Mouse (Mus musculus) ovary, adult 2 months (tissue): ENCODE results near the gene Sbf1. TPM values are rescaled to one million over a fixed set of nuclear protein-coding genes. Genes with fewer than 3 reads are reported as not detected.

Source experiments
- polyA plus RNA-seq: library from polyadenylated mRNA; depleted of rRNA; stranded (reverse); fragments of >200 nt; gene quantifications from 2 replicates; pipeline ENCODE4 v1.2.3, GENCODE M21; 2012; rRNA removed

The Sbf1 gene
- 256 and 291 TPM in 2 replicates for polyA plus RNA-seq

DNA sequence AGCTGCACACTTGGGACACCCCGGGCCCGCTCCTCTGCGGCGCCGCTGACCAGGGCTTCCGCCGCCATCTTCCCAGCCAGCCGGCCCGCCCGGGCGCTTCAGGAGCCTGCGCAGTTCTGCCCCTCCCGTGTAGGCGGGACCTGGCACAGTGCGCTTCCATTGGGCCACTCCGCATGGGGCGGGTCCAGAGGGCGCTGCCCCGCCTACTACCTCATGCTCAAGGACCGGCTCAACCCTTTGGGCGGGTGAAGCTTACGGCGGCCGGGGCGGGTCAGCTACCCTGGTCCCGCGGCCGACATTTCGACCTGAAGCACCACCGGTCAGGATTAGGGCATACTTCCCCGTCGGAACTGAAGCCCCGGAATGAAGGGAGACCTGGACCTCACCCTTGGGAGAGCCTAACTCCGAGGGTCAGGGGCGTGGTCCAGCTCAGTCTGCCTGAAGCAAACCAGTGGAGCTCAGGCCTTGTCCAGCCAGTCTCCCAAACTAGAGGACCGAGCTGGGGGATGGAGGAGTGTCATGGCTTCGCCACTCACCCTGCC lies at the start of gene Sbf1:
Sbf1 (minus strand) TSS at position 122 of the 542 bp plus-strand sequence.

DNA sequence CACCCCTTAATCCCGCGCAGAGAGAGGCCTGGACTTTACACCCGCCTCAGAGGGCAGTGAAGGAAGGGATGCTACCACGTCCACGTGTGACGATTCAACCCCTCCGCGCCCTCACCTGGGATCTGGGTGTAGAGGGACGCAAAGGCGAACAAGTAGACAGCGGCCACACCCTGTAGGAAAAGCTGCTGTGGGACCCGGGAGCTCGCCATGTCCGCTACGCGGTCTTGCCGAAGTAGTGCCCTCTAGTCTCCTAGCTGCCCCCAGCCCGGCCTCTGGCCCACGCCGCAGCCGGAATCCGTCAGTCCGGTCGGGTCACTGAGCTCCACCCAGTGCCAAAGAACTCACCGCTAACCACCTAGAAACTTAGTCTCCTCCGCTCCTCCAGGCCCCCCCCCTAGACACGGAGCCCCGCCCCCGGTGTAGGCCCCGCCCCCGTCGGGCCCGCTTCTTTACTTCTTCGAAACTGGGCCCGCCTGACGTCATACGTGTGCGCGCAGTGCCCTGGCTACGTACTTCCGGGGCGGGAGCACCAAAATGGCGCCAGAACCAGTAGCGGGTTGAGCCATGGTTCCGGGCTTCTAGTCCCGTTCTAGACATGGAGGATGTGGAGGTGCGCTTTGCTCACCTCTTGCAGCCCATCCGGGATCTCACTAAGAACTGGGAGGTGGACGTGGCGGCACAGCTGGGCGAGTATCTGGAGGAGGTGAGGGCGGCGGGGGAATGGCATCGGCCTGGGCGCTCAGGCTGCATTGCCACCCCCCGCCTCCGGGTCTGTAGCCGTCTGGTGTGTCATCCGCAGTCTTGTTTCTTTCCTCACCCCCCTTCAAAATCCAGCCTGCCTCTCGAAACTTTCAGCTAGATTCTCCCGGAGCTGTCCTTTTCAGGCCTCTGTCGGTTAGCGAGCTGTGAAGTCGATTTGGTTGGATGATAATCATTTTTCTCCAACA lies 40.4 kb upstream of the Sbf1 start, which contains the start of the genes Lmf2 and Ncaph2:
Lmf2 (minus strand) TSS at position 419 of the 947 bp plus-strand sequence.
Ncaph2 (plus strand) TSS at position 479 of the 947 bp plus-strand sequence.

DNA sequence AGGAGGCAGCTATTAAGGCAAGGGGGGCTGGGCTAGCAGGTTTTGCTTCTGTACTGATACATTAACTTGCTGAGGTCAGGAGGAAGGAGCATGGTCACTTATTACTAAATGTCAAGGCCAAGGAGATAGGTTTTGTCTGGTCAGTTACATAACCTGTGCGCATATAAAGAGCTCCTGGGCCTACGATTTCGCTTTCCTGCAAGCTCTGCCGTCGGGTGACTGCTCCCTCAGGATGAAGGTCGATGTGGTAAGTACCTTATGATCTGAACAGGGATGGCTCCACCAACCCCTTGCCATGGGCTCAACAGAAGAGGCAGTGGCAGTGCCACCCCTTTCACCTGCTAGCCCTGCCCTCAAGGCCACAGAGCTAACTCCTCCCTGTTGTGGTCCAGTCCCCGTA lies 19.2 kb upstream of the Sbf1 start, which contains the start of gene Miox:
Miox (plus strand) TSS at position 128 of the 400 bp plus-strand sequence.

DNA sequence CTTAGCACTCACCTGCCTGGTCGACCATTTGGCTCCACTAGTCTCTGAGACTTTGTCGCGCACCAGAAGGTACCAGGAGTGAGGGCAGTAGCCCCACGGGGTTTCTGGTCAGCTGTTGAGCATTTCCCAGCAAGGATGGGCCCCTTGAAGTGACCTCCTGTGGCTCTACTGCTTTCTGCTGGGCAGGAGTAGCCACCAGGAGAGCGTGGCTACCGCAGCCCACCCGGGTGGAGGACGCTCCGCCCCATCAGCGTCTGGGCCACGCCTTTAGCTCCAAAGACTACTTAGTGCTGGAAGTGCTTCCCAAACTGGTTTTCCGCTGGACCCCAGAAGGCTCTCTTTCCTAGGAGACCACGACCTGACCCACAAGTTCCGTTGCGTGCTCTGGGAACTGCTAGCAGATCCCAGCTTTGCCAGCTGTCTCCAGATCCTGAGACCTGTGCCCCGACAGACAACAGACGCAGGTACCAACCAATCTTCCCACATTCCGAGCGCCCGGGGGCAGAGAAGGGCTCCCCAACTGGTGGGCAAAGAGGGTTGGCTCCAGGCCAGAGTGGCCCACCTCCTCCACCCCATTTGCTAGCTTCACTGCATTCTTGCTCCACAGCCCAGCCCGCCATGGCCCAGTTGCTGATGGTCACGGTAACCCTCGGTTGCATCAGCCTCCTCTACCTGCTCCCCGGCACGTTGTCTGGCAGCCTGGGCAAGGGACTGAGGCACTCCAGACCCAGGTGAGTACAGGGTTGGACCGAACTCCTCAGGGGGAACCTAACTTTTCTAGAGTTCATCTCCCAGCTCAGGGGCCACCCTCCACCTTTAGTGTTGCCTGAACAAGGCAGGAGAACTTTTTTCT lies 7.8 kb upstream of the Sbf1 start, which contains the start of gene Adm2:
Adm2 (plus strand) TSS at position 51 of the 853 bp plus-strand sequence.

Other genes with a start within 250 kb of the Sbf1 start
- 58.9 and 62.0 TPM in 2 replicates for gene Trabd, start 240.2 kb downstream of the Sbf1 start, polyA plus RNA-seq
- 73.6 and 94.2 TPM in 2 replicates for gene Selenoo, start 226.2 kb downstream of the Sbf1 start, polyA plus RNA-seq
- 37.1 and 42.9 TPM in 2 replicates for gene Tubgcp6, start 192.2 kb downstream of the Sbf1 start, polyA plus RNA-seq
- 42.8 and 50.8 TPM in 2 replicates for gene Hdac10, start 186.6 kb downstream of the Sbf1 start, polyA plus RNA-seq
- 6.4 and 7.5 TPM in 2 replicates for gene Mapk12, start 174.6 kb downstream of the Sbf1 start, polyA plus RNA-seq
- 7.5 and 9.2 TPM in 2 replicates for gene Mapk11, start 165.7 kb downstream of the Sbf1 start, polyA plus RNA-seq
- gene Plxnb2, start 134.5 kb downstream of the Sbf1 start, polyA plus RNA-seq: 252 and 286 TPM in 2 replicates
- 28.0 and 31.9 TPM in 2 replicates for gene Dennd6b, start 118.8 kb downstream of the Sbf1 start, polyA plus RNA-seq
- 197 and 489 TPM in 2 replicates for gene Ppp6r2, start 103.8 kb downstream of the Sbf1 start, polyA plus RNA-seq
- gene Adm2, start 7.4 kb upstream of the Sbf1 start, polyA plus RNA-seq: 10.3 and 12.0 TPM in 2 replicates
- 29.3 and 44.2 TPM in 2 replicates for gene Miox, start 19.1 kb upstream of the Sbf1 start, polyA plus RNA-seq
- 61.3 and 76.7 TPM in 2 replicates for gene Lmf2, start 40.3 kb upstream of the Sbf1 start, polyA plus RNA-seq
- gene Ncaph2, start 40.4 kb upstream of the Sbf1 start, polyA plus RNA-seq: 210 and 215 TPM in 2 replicates
- gene Sco2, start 58.5 kb upstream of the Sbf1 start, polyA plus RNA-seq: 108 and 113 TPM in 2 replicates
- gene Tymp, start 61.7 kb upstream of the Sbf1 start, polyA plus RNA-seq: 22.0 and 32.3 TPM in 2 replicates
- gene Odf3b, start 64.0 kb upstream of the Sbf1 start, polyA plus RNA-seq: 89.5 and 107 TPM in 2 replicates
- 0.17 and 0.18 TPM in 2 replicates for gene Klhdc7b, start 69.6 kb upstream of the Sbf1 start, polyA plus RNA-seq
- gene Syce3, start 95.2 kb upstream of the Sbf1 start, polyA plus RNA-seq: not detected in 2 replicates
- gene Cpt1b, start 110.6 kb upstream of the Sbf1 start, polyA plus RNA-seq: 1.3 and 1.9 TPM in 2 replicates
- gene C730034F03Rik, start 114.3 kb upstream of the Sbf1 start, polyA plus RNA-seq: 0.79 and 0.86 TPM in 2 replicates
- gene Gm44502, start 114.4 kb upstream of the Sbf1 start, polyA plus RNA-seq: 1.8 and 3.8 TPM in 2 replicates
- gene Chkb, start 114.6 kb upstream of the Sbf1 start, polyA plus RNA-seq: 40.5 and 57.3 TPM in 2 replicates
- gene Mapk8ip2, start 138.6 kb upstream of the Sbf1 start, polyA plus RNA-seq: 0.33 and 0.51 TPM in 2 replicates
- gene Arsa, start 162.1 kb upstream of the Sbf1 start, polyA plus RNA-seq: 38.4 and 43.7 TPM in 2 replicates
- gene Shank3, start 184.3 kb upstream of the Sbf1 start, polyA plus RNA-seq: 29.6 and 30.5 TPM in 2 replicates